Mouse (Mus musculus) lung, postnatal 0 days (tissue): ENCODE measurements at regions not wholly inside any gene's neighbourhood (a gene's known extent, or its start where the extent isn't known, plus 50 kb on each side); places are given as distances from the start of the nearest gene placed in this dataset.

Experiments
- ATAC-seq: fragments of 200-750 bp; cut with Nextera tagmentation; 2 replicates; pipeline ENCODE4 v1.8.0; 2017; ENCODE audit warnings: moderate library complexity
- DNase-seq: peaks from one replicate; pipeline ENCODE4 v3.0.0-alpha.2; 2016; ENCODE audit warnings: low spot score
- H3K27ac ChIP-seq: fragments of 300-500 bp; sonication (generic); 2 replicates; pipeline ENCODE4 v1.5.1; 2014; ENCODE audit warnings: antibody characterized with exemption, mild to moderate bottlenecking, low read length, mixed read lengths
- H3K27me3 ChIP-seq: fragments of 300-500 bp; sonication (generic); replicated peaks from 2 replicates; pipeline ENCODE4 v1.6.1; 2014; ENCODE audit warnings: low read length, mixed read lengths; ENCODE audit not compliant: insufficient read depth
- H3K36me3 ChIP-seq: fragments of 300-500 bp; sonication (generic); 2 replicates; pipeline ENCODE4 v1.6.1; 2014; ENCODE audit warnings: low read length, mixed read lengths; ENCODE audit not compliant: insufficient read depth
- H3K4me1 ChIP-seq: fragments of 300-500 bp; sonication (generic); 2 replicates; pipeline ENCODE4 v1.6.1; 2014; ENCODE audit warnings: antibody characterized with exemption, low read depth, low read length, mixed read lengths; ENCODE audit not compliant: insufficient read depth
- H3K4me2 ChIP-seq: fragments of 300-500 bp; sonication (generic); replicated peaks from 2 replicates; pipeline ENCODE4 v1.6.1; 2014; ENCODE audit warnings: low read depth, mild to moderate bottlenecking, low read length, moderate library complexity, mixed read lengths
- H3K4me3 ChIP-seq: fragments of 300-500 bp; sonication (generic); 2 replicates; pipeline ENCODE4 v1.5.1; 2014; ENCODE audit warnings: low read depth, low read length
- H3K9ac ChIP-seq: fragments of 300-500 bp; sonication (generic); replicated peaks from 2 replicates; pipeline ENCODE4 v1.6.1; 2014; ENCODE audit warnings: low read depth, mild to moderate bottlenecking
- H3K9me3 ChIP-seq: fragments of 300-500 bp; sonication (generic); 2 replicates; pipeline ENCODE4 v1.6.1; 2016; ENCODE audit warnings: low read length, mixed read lengths
- CTCF ChIP-seq: IDR thresholded peaks from 2 replicates; pipeline ENCODE4 v1.5.1; 2016; ENCODE audit warnings: antibody characterized with exemption, mild to moderate bottlenecking
- EP300 ChIP-seq: IDR thresholded peaks from 2 replicates; pipeline ENCODE4 v1.6.1; 2016; ENCODE audit warnings: antibody characterized with exemption, mild to moderate bottlenecking, control low read depth
- WGBS: fragments of 180-500 bp; shearing (Covaris S2); extraction: QIAGEN DNeasy Blood & Tissue Kit; methylation state at CpG from one replicate; pipeline ENCODE4 v1.1.7; 2014; 5-methylcytosine and 5-hydroxymethylcytosine counted together

DNA sequence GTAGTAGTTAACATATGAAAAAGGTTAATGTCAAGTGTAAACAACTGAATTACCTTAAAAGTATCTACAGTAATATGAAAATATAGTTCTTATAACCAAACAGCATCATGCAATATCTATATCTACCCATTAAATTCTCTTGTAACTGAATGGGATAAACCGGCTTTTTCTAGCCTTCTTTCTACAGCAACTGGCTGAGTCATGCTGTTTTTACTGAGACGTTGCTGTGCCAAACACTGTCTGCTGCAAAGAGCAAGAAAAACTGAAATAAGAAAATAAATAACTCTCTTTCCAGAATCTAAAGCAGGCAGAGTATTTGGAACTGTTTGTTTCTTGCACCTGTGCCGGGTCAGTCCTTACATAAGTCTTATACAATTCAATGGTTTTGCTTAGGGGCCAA, 74.0 kb downstream of the Nxf2 start:
- TF ChIP-seq EP300 (no peak), CTCF (no peak)
- ATAC-seq (no peak), DNase-seq (no peak)
- no peaks in the 10 kb centered on the region for H3K36me3 ChIP-seq
- 76% methylated on average over 3 of the region's 3 CpGs for WGBS
- H3K9me3 ChIP-seq: no peaks in the 10 kb centered on the region
- H3K9ac ChIP-seq: no peak overlapping the region
- no peaks in the 10 kb centered on the region for H3K27me3 ChIP-seq
- H3K4me3 ChIP-seq: no peak overlapping the region
- H3K4me2 ChIP-seq: no peak overlapping the region
- H3K27ac ChIP-seq: no peak overlapping the region
- no peaks in the 10 kb centered on the region for H3K4me1 ChIP-seq

DNA sequence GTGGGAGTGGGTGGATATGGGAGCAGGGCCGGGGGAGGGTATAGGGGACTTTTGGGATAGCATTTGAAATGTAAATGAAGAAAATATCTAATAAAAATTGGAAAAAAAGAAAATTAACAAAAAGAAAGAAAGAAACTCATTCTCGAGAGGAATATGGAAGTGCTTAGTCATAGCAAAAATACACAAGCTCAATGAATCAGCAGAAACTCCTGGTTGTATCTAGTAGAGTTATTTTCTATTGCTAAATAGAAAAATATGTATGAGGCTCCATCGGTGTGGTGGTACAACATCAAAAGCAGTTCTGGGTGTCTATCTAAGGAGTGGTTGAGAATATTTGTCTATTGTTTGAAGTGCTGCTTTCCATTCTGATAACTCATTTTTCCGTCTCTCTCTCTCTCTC, 74.9 kb downstream of the Nxf2 start:
- Histone ChIP-seq H3K36me3 (no peaks in the 10 kb centered on the region), H3K4me2 (no peak overlapping the region), H3K4me1 (no peaks in the 10 kb centered on the region), H3K27me3 (no peaks in the 10 kb centered on the region), H3K9me3 (no peaks in the 10 kb centered on the region), H3K4me3 (no peak overlapping the region), H3K27ac (no peak overlapping the region), H3K9ac (no peak overlapping the region)
- DNase-seq (no peak), ATAC-seq (no peak)
- TF ChIP-seq EP300 (no peak), CTCF (no peak)
- WGBS: 85% methylated on average over 3 of the region's 4 CpGs

DNA sequence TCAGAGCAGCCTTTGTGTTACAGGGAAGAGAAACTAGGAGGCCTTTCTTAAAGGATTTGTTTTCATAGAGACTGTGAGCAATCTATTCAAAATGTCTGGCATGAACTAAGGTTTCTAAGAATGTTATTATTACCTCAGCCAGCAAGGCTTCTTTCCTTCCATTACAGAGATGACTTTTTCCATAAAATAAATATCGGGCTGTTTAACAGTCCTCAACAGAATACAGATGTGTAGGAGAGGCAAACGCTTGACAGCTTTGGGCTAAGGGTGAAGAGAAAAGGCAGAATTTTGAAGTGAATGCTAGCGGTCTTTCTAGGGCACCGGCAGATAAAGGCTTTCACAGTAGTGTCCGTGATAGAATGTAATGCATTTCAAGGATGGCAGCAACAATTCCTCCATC, 73.3 kb upstream of the Armcx2 start:
- ATAC-seq: no peak
- Histone ChIP-seq H3K9ac (no peak overlapping the region), H3K4me2 (no peak overlapping the region), H3K36me3 (no peaks in the 10 kb centered on the region), H3K9me3 (no peaks in the 10 kb centered on the region), H3K4me3 (no peak overlapping the region), H3K27ac (no peak overlapping the region), H3K27me3 (no peaks in the 10 kb centered on the region), H3K4me1 (no peaks in the 10 kb centered on the region)
- no peak for DNase-seq
- WGBS: 56% methylated on average over 5 of the region's 5 CpGs
- TF ChIP-seq EP300 (no peak), CTCF (no peak)

DNA sequence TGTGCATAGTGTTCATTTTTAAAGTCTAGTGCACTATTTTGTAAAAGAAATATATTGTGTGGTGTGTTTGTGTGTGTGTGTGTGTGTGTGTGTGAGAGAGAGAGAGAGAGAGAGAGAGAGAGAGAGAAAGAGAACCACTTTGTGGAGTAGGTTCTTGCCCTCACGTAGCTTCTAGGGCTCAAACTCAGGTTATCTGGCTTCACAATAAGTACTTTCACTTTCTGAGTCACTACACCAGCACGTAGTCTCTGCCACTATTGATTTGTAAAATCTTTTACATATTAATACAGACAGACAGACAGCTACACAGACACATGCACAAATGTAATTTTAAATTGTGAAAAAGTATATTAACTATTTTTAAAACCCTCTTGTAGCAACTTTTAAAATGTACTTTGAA, 70.9 kb upstream of the Armcx2 start:
- Histone ChIP-seq H3K9ac (no peak overlapping the region), H3K4me2 (no peak overlapping the region), H3K27me3 (no peaks in the 10 kb centered on the region), H3K4me1 (no peaks in the 10 kb centered on the region), H3K27ac (no peak overlapping the region), H3K4me3 (no peak overlapping the region), H3K9me3 (no peaks in the 10 kb centered on the region), H3K36me3 (no peaks in the 10 kb centered on the region)
- no peak for TF ChIP-seq EP300
- no peak for TF ChIP-seq CTCF
- DNase-seq: no peak
- WGBS: 44% methylated on average over 2 of the region's 2 CpGs
- ATAC-seq: no peak

DNA sequence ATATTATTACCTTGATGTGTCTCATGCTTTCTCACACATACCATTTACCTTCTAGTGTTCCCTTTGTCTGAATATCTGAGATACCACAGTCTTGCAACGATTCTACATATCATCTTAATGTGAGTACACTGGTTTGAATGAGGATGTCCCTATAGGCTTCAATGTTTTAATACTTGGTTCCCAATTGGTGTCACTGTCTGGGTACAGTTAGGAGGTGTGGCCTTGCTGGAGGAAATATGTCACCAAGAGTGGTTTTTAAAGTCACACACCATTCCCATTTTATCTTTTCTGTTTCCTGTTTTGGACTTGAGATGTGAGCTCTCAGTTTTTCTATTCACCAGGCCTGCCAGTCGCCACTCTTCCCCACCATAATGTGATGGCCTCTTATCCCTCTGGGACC, 69.8 kb upstream of the Armcx2 start:
- Histone ChIP-seq H3K4me2 (no peak overlapping the region), H3K27ac (no peak overlapping the region), H3K27me3 (no peaks in the 10 kb centered on the region), H3K9me3 (no peaks in the 10 kb centered on the region), H3K4me1 (no peaks in the 10 kb centered on the region), H3K9ac (no peak overlapping the region), H3K36me3 (no peaks in the 10 kb centered on the region), H3K4me3 (no peak overlapping the region)
- WGBS: 57% methylated on average over 2 of the region's 2 CpGs
- no peak for TF ChIP-seq CTCF
- no peak for TF ChIP-seq EP300
- no peak for ATAC-seq
- DNase-seq: no peak

DNA sequence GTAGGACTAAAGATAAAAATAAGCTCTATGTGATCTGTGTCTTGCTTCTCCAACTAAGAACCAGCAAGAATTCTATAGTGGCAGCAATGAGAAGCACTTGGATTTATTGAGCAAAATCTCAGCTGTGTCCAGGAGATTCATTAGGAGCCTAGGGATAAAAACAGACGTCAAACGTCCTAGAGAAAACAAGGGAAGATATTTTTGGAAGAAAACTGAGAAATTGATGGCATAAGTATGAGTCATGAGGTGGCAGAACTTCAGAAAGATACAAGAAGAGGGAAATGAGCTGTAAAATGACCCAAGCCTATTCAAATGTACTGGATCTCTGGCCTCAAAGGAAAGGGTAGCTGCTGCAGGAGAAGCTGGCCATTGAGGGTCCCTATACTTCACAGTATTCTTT, 65.7 kb upstream of the Armcx2 start:
- no peak overlapping the region for H3K4me3 ChIP-seq
- DNase-seq (peak; percentile 19), ATAC-seq (no peak)
- no peaks in the 10 kb centered on the region for H3K4me1 ChIP-seq
- no peak overlapping the region for H3K4me2 ChIP-seq
- H3K9ac ChIP-seq: no peak overlapping the region
- TF ChIP-seq CTCF (no peak), EP300 (no peak)
- H3K27ac ChIP-seq: no peak overlapping the region
- no peaks in the 10 kb centered on the region for H3K27me3 ChIP-seq
- no peaks in the 10 kb centered on the region for H3K9me3 ChIP-seq
- H3K36me3 ChIP-seq: no peaks in the 10 kb centered on the region
- 24% methylated on average over 2 of the region's 2 CpGs for WGBS

DNA sequence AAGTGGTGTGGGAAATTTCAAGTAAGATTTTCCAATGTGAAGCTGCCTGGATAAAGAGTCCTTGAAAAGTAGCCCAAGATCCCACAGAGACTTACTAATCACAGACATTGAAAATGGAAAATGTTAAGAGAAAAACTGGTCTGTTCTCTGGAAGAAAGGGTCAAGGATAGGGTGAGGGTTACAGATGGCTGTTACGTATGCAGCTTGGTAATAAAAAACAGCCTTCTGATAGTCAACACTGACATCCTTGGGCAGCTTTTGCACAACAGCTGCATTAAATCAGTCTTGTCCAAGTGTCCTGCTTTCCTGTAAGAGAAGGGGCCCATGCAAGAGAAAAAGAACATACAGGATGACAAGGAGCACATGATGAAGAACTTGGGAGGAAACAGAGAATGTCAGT, 64.6 kb upstream of the Armcx2 start:
- Histone ChIP-seq H3K27me3 (no peaks in the 10 kb centered on the region), H3K9ac (no peak overlapping the region), H3K9me3 (no peaks in the 10 kb centered on the region), H3K4me2 (no peak overlapping the region), H3K4me3 (no peak overlapping the region), H3K27ac (no peak overlapping the region), H3K4me1 (no peaks in the 10 kb centered on the region), H3K36me3 (no peaks in the 10 kb centered on the region)
- TF ChIP-seq EP300 (no peak), CTCF (no peak)
- 62% methylated on average over 1 of the region's 1 CpGs for WGBS
- DNase-seq: no peak
- ATAC-seq: no peak
